Mouse (Mus musculus): ENCODE data around the gene Emid1.

GRCm38 (mm10) chr11:5067063-5067462, 85.0 kb downstream of the Emid1 start:
- TF ChIP-seq CTCF (IDR thresholded peaks at IDR 0.05; ENCODE audit: low read depth), result no peak
- TF ChIP-seq EP300 (IDR thresholded peaks at IDR 0.05; ENCODE audit: low read depth), result no peak
